ENCODE assay signal across 11 mouse cellular contexts in genomic region chr8:64152899-64153891, GRCm38 (mm10). TPM values are rescaled to one million over a fixed set of nuclear protein-coding genes. Genes with fewer than 3 reads are reported as not detected.
DNase-seq lines count a peak whose midpoint lies in the region; ATAC-seq and TF ChIP-seq lines count a peak whose summit lies in the region.
"Had no signal": no experiment of that assay in that cellular context is flagged by ENCODE, and none has a peak within 500 bp of the region (broad histone marks: within the 10 kb centered on the region; RNA-seq: fewer than 3 reads in every experiment).

No protein-coding gene starts in this region.

- H3K4me2 ChIP-seq in hindbrain, embryonic 11.5 days (replicated peaks; ENCODE audit: low read depth, low read length): peak overlapping the region; percentile 1; the same call in 1 of the 2 replicates
- peak overlapping the region; percentile 25; the same call in 1 of the 2 replicates for H3K4me2 ChIP-seq in midbrain, embryonic 15.5 days
- H3K4me2 ChIP-seq: embryonic facial prominence, embryonic 15.5 days had no signal

- H3K4me1 ChIP-seq in cerebellum, adult 2 months (ENCODE audit: control insufficient read depth, insufficient read depth, low read length): peaks cover 14% of the 10 kb centered on the region
- H3K4me1 ChIP-seq in hindbrain, embryonic 11.5 days (replicated peaks; ENCODE audit: control insufficient read depth, insufficient read depth, low read length): no peaks in the 10 kb centered on the region; the same call in 1 of the 2 replicates
- H3K4me1 ChIP-seq in midbrain, embryonic 15.5 days: peaks cover 7% of the 10 kb centered on the region; the same call in 1 of the 2 replicates
- H3K4me1 ChIP-seq: embryonic facial prominence, embryonic 15.5 days had no signal

- no peaks in the 10 kb centered on the region for H3K36me3 ChIP-seq in hindbrain, embryonic 11.5 days (ENCODE audit: control insufficient read depth, insufficient read depth, low read length)
- H3K36me3 ChIP-seq in midbrain, embryonic 15.5 days (replicated peaks): no peaks in the 10 kb centered on the region
- H3K36me3 ChIP-seq: embryonic facial prominence, embryonic 15.5 days had no signal

- H3K27me3 ChIP-seq in cerebellum, adult 2 months (ENCODE audit: control insufficient read depth, insufficient read depth, low read length): no peaks in the 10 kb centered on the region
- no peaks in the 10 kb centered on the region for H3K27me3 ChIP-seq in hindbrain, embryonic 11.5 days (ENCODE audit: control insufficient read depth, insufficient read depth, low read length)
- H3K27me3 ChIP-seq in midbrain, embryonic 15.5 days (replicated peaks): no peaks in the 10 kb centered on the region
- H3K27me3 ChIP-seq: embryonic facial prominence, embryonic 15.5 days had no signal

- 33% methylated on average over 9 of the region's 9 CpGs for WGBS in cerebellum, adult 2 months
- 37% methylated on average over 9 of the region's 9 CpGs for WGBS in hindbrain, embryonic 11.5 days
- WGBS in midbrain, embryonic 15.5 days: 31% methylated on average over 9 of the region's 9 CpGs

- no peak for TF ChIP-seq CTCF in cerebellum, adult 2 months (IDR thresholded peaks at IDR 0.05; ENCODE audit: borderline replicate concordance, insufficient read depth, low read depth, low read length)

- no peak overlapping the region for H3K9ac ChIP-seq in hindbrain, embryonic 11.5 days (ENCODE audit: low read depth, low read length)
- H3K9ac ChIP-seq in midbrain, embryonic 15.5 days: 0 out of 2 replicates have a peak overlapping the region, but pooled peaks have one; percentile 12
- H3K9ac ChIP-seq: embryonic facial prominence, embryonic 15.5 days had no signal

- TF ChIP-seq POLR2A in cerebellum, adult 2 months (IDR thresholded peaks at IDR 0.05; ENCODE audit: borderline replicate concordance, insufficient read depth, low read length): no peak

- ATAC-seq in hindbrain, embryonic 11.5 days (ENCODE audit: low FRiP score): peak; percentile 90
- peak; percentile 91 for ATAC-seq in midbrain, embryonic 15.5 days (replicated peaks)
- ATAC-seq: intestine, embryonic 16.5 days had no signal

- peak overlapping the region; percentile 78 for H3K27ac ChIP-seq in cerebellum, adult 2 months (ENCODE audit: insufficient read depth, low read length)
- H3K27ac ChIP-seq in hindbrain, embryonic 11.5 days (ENCODE audit: low read depth, low read length): no peak overlapping the region
- H3K27ac ChIP-seq in midbrain, embryonic 15.5 days: 0 out of 2 replicates have a peak overlapping the region, but pooled peaks have one; percentile 33
- H3K27ac ChIP-seq: embryonic facial prominence, embryonic 15.5 days had no signal

- DNase-seq in cerebellum, adult 2 months: no peak
- no peak for DNase-seq in cerebellum, adult 8-10 months
- DNase-seq in cerebellum, postnatal 25 days: peak; percentile 33 to 57
- DNase-seq in hindbrain, embryonic 11.5 days (ENCODE audit: low spot score): peak; percentile 48
- DNase-seq in gastrocnemius, adult 8-10 months (ENCODE audit: low spot score in 2 of 2): no peak
- no peak for DNase-seq in thymus, postnatal 36 days
- DNase-seq in thymus, postnatal 25 days: no peak

- no peaks in the 10 kb centered on the region for H3K9me3 ChIP-seq in hindbrain, embryonic 11.5 days (ENCODE audit: control insufficient read depth, low read length)
- H3K9me3 ChIP-seq in midbrain, embryonic 15.5 days: no peaks in the 10 kb centered on the region
- H3K9me3 ChIP-seq: embryonic facial prominence, embryonic 15.5 days had no signal

- H3K4me3 ChIP-seq in cerebellum, adult 2 months (replicated peaks; ENCODE audit: insufficient read depth, low read depth, low read length): no peak overlapping the region
- no peak overlapping the region for H3K4me3 ChIP-seq in hindbrain, embryonic 11.5 days (ENCODE audit: low read depth, low read length)
- no peak overlapping the region for H3K4me3 ChIP-seq in midbrain, embryonic 15.5 days
- H3K4me3 ChIP-seq: embryonic facial prominence, embryonic 15.5 days had no signal

RNA-seq across cellular contexts. Expression of gene Tll1, which starts 52.9 kb away (rescaled TPM):
- 9.8 and 10.1 TPM in 2 replicates for polyA plus RNA-seq in cerebellum, adult 2 months (2012; rRNA removed)
- polyA plus RNA-seq in hindbrain, embryonic 11.5 days (2014; fragmentation: Nextera tagmentation; extraction: Ambion mirVana): 1.3 and 1.6 TPM in 2 replicates
- polyA plus RNA-seq in midbrain, embryonic 15.5 days (2015; fragmentation: Nextera tagmentation; extraction: Ambion mirVana): 3.5 TPM in 2 replicates
- total RNA-seq in gastrocnemius, adult 8-10 months (2022): under 1 TPM; 0.35 to 0.88 (median 0.39) TPM
- total RNA-seq: monocyte, adult 5-6 weeks had no signal

Comparison
In these comparisons a context has a peak if more than half of its experiments do, and no peak if none do; other contexts are left out.
1. DNase-seq: peak in cerebellum, postnatal 25 days (2 of 2) and hindbrain, embryonic 11.5 days (single experiment); none in cerebellum, adult 2 months (0 of 2), cerebellum, adult 8-10 months (single experiment), gastrocnemius, adult 8-10 months (0 of 2), thymus, postnatal 36 days (0 of 2) and thymus, postnatal 25 days (single experiment).